Mouse (Mus musculus) thymus, postnatal 25 days (tissue): ENCODE measurements around the gene Hipk1.

Experiments
- DNase-seq: peaks from one replicate; pipeline ENCODE4 v3.0.0; 2022

The Hipk1 gene

DNA sequence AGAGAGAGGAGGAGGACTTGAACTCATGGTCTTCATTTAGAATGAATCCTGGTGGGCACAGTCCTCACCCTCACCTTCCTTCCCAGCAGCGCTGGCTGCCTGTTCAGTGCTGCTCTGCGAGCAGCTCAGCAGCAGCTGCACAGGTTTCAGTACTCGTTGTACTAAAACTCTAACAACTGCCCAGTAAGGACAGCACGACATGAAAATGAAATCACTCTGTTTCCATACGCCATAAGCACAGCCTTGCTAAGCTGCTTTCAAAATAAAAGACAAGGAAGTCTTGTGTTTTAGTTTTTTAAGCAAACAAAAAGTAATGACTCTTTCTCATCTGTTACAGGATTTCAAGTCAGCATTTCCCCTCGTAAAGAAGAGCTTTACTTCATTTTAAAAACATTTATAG, 48.2 kb downstream of the Hipk1 start:
- DNase-seq = no peak

DNA sequence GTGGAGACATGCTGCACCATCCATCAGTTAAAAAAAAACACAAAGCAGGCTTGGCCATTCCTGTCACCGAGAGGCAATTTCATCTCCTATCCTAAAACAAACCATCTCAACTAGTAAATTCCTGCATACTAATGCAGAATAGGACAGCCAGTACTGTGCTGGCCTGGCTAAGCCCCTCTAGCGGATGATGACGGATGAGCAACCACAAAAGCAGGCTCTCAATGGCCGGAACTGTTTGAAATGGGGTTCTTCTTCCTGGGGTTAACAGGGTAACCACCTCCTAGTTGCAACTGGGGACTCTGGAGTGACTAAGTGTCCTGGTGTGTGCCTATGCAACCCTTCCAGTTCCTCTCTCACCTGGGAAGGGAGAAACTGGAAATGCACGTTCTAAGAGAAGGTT, 51.0 kb downstream of the Hipk1 start:
- peak; percentile 25 for DNase-seq

GRCm38 (mm10) chr3:103739329-103739728, 52.0 kb downstream of the Hipk1 start, which contains the start of gene Gm10964:
Gene Gm10964, plus strand, starts transcription at chr3:103739366.
- no peak for DNase-seq

GRCm38 (mm10) chr3:103737778-103738571, 53.4 kb downstream of the Hipk1 start, which contains the start of gene Olfml3:
Gene Olfml3, minus strand, starts transcription at chr3:103738001.
- peak; percentile 92 for DNase-seq

- peak; percentile 12 for DNase-seq
These were observed 54.2 kb downstream of the Hipk1 start for GRCm38 (mm10) chr3:103737061-103737754.

GRCm38 (mm10) chr3:103735776-103736600, 55.4 kb downstream of the Hipk1 start:
- DNase-seq = no peak

GRCm38 (mm10) chr3:103734696-103735519, 56.5 kb downstream of the Hipk1 start:
- no peak for DNase-seq

GRCm38 (mm10) chr3:103733799-103734695, 57.3 kb downstream of the Hipk1 start:
- no peak for DNase-seq

DNA sequence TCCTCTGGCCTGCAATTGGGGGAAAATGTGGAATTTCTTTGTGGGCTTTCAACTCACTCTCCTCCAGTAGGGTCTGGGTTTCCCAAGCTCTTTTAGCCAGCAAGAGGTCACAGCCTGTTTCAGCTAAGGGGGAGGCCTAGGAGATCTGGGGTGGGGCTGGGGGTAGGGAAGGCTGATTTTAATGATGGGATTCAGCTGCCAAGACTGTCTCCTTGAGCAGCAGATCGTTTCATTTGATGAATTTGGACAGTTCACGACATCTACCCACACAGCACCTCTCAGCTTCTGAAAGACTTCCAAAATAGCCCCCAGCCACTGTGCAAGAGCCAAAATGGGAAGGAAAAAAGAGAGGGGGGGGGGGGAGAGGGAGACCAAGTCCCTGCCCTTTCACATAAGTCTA, 58.2 kb downstream of the Hipk1 start:
- DNase-seq = no peak

- DNase-seq = no peak
These were observed 59.2 kb downstream of the Hipk1 start for GRCm38 (mm10) chr3:103732116-103732515.

GRCm38 (mm10) chr3:103729850-103730249, 61.5 kb downstream of the Hipk1 start:
- no peak for DNase-seq

- no peak for DNase-seq
These were observed 63.5 kb downstream of the Hipk1 start for GRCm38 (mm10) chr3:103727813-103728326.

GRCm38 (mm10) chr3:103726642-103727041, 64.7 kb downstream of the Hipk1 start:
- DNase-seq = no peak

- no peak for DNase-seq
These were observed 67.2 kb downstream of the Hipk1 start for GRCm38 (mm10) chr3:103724137-103724536.

GRCm38 (mm10) chr3:103718728-103719127, 72.6 kb downstream of the Hipk1 start:
- no peak for DNase-seq

GRCm38 (mm10) chr3:103716774-103717760, 74.3 kb downstream of the Hipk1 start:
- no peak for DNase-seq

DNA sequence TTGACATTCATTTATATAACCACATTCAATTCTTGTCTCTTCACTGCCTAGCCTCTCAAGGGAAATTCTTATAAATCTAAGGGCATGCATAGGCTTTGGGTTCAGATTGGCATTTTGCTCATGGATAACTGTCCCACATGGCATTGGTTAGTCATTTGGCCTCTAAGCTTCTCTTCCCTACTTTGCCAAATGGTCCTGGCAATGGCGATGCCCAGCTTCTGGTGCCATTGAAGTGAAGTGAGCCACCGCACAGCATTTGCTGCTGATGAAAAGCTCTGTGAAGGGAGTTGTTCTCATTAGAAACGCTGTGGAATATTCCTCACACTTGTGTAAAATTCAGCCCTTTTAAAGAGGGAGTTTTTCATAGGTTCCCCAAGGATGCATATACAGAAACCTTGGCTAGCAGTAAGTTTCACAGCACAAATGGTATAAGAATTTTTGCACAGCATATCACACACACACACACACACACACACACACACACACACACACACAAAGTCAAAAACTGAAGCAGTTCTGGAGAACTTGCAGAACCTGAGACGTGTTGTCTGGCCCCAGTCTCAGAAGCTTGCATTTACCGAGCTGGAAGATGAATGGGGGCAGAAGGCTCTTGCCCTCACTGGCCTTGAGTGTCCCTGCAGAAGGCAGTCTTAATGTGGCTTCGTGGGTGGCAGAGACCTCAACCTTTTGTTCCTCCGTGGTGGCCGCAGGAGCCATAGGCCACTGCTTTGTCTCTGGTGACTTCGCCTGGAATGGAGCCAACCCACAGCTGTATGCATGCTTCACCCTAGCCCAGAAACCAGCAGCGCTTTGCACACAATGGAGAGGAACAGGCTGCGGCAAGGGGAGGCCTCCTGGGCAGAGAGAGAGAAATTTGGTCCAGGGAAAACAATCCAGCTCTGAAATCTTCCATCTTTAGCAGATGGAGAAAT, 75.3 kb downstream of the Hipk1 start:
- peak; percentile 31 for DNase-seq

DNA sequence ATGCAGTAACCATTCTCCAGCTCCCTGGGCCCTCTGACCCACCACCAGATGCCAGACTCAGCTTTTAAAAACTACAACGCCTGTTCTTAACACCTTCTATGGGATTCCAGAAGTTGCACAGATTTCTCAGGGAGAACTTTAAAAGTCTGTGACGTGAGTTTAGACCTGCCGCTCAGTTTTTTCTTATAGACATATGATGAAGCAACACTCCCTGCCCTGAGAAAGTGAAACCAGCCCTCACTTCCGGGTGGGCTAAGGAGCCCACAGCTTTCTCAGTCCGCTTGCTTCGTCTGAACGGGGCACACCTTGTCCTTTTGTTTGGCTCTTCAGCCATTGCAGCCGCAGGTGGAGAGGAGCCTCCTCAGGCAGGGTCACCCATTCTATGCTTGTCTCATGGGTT, 76.4 kb downstream of the Hipk1 start:
- DNase-seq = peak; percentile 36
